Mouse (Mus musculus) lung, postnatal 0 days (tissue): Measurements from ENCODE around the gene Emd.

ENCODE experiments used
- CTCF ChIP-seq: IDR thresholded peaks from 2 replicates; pipeline ENCODE4 v1.5.1; 2016; ENCODE audit warnings: antibody characterized with exemption, mild to moderate bottlenecking
- EP300 ChIP-seq: IDR thresholded peaks from 2 replicates; pipeline ENCODE4 v1.6.1; 2016; ENCODE audit warnings: antibody characterized with exemption, mild to moderate bottlenecking, control low read depth

DNA sequence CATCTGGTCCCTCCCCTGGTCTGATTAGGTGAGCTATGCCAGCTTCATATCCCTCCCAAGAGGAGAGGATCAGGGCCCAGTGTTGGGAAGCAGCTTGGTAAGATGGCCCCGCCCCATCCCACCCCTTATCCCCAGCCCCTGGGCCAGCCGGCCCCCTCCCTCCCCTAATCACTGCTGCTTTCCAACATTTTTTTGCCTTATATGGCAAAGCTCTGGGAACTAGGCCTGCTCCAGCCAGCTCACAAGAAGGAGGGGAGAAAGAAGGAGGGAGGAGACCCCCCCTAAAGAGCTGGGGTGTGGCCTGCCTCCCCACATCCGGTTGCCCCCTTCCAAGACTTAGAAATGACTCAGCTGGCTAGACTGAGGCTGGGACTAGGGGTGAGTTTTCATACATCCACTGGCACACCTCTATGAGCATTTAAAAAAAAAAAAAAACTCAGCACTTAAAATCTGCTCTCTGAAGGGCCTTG lies 9.8 kb upstream of the Emd start:
- TF ChIP-seq EP300 = no peak
- TF ChIP-seq CTCF = no peak
